Mouse (Mus musculus) T-helper 17 cell (primary cell): ENCODE measurements around the gene Galntl5.
"Not testable (repeated sequence)": the region's sequence is repeated elsewhere in the genome, so short reads cannot be mapped to it uniquely, and the experiment has no call there.

Source experiments
- in situ Hi-C, 2 experiments: fragments of 300-600 bp; cut with MboI, MseI; formaldehyde crosslinking; loops; 1 replicate in 1 of 2; 2 replicates in 1 of 2; pipeline ENCODE4 v1.15.1; 2025; ENCODE audit warnings: high pct_unique_total_duplicates in 2 of 2

The Galntl5 gene

GRCm38 (mm10) chr5:25181004-25181531 lies at the start of gene Galntl5:
Gene Galntl5 (plus strand): TSS chr5:25181460.
- in situ Hi-C loops = loop anchor here in 1 of 2 experiments (10.0 kb wide), 2 partner anchors 564 to 654 kb away; no protein-coding TSS in a partner anchor

GRCm38 (mm10) chr5:25146705-25147104 lies 34.6 kb upstream of the Galntl5 start:
- in situ Hi-C loops = no loop called here

GRCm38 (mm10) chr5:25149331-25149965 lies 31.8 kb upstream of the Galntl5 start:
- in situ Hi-C loops = no loop called here

GRCm38 (mm10) chr5:25153491-25153890 lies 27.8 kb upstream of the Galntl5 start:
- in situ Hi-C loops = no loop called here

GRCm38 (mm10) chr5:25153996-25154395 lies 27.3 kb upstream of the Galntl5 start:
- in situ Hi-C loops = no loop called here

GRCm38 (mm10) chr5:25154823-25155222 lies 26.4 kb upstream of the Galntl5 start:
- in situ Hi-C loops = no loop called here

- in situ Hi-C loops = no loop called here
Observed at GRCm38 (mm10) chr5:25155351-25155750, 25.9 kb upstream of the Galntl5 start.

- in situ Hi-C loops = no loop called here
Observed at GRCm38 (mm10) chr5:25157136-25157535, 24.1 kb upstream of the Galntl5 start.

GRCm38 (mm10) chr5:25160515-25160914 lies 20.7 kb upstream of the Galntl5 start:
- in situ Hi-C loops = no loop called here

- in situ Hi-C loops = no loop called here
Observed at GRCm38 (mm10) chr5:25162981-25163380, 18.3 kb upstream of the Galntl5 start.

GRCm38 (mm10) chr5:25163938-25164337 lies 17.3 kb upstream of the Galntl5 start:
- in situ Hi-C loops = no loop called here

- in situ Hi-C loops = no loop called here
Observed at GRCm38 (mm10) chr5:25164341-25164740, 16.9 kb upstream of the Galntl5 start.

- in situ Hi-C loops = no loop called here
Observed at GRCm38 (mm10) chr5:25165102-25165788, 16.0 kb upstream of the Galntl5 start.

GRCm38 (mm10) chr5:25165789-25166135 lies 15.5 kb upstream of the Galntl5 start:
- in situ Hi-C loops = no loop called here

GRCm38 (mm10) chr5:25166665-25167064 lies 14.6 kb upstream of the Galntl5 start:
- in situ Hi-C loops = no loop called here

- in situ Hi-C loops = not testable (repeated sequence)
Observed at GRCm38 (mm10) chr5:25177937-25178336, 3.3 kb upstream of the Galntl5 start.

GRCm38 (mm10) chr5:25178543-25178942 lies 2.7 kb upstream of the Galntl5 start:
- in situ Hi-C loops = not testable (repeated sequence)

GRCm38 (mm10) chr5:25179284-25179683 lies 2.0 kb upstream of the Galntl5 start:
- in situ Hi-C loops = no loop called here

GRCm38 (mm10) chr5:25179936-25180488 lies 1.2 kb upstream of the Galntl5 start:
- in situ Hi-C loops = loop anchor here in 1 of 2 experiments (10.0 kb wide), 2 partner anchors 565 to 655 kb away; no protein-coding TSS in a partner anchor

- in situ Hi-C loops = loop anchor here in 1 of 2 experiments (10.0 kb wide), 2 partner anchors 561 to 651 kb away; no protein-coding TSS in a partner anchor
Observed at GRCm38 (mm10) chr5:25183595-25183994, 2.3 kb downstream of the Galntl5 start.

- in situ Hi-C loops = loop anchor here in 1 of 2 experiments (10.0 kb wide), 2 partner anchors 560 to 650 kb away; no protein-coding TSS in a partner anchor
Observed at GRCm38 (mm10) chr5:25184594-25184993, 3.3 kb downstream of the Galntl5 start.

GRCm38 (mm10) chr5:25187727-25188126 lies 6.5 kb downstream of the Galntl5 start:
- in situ Hi-C loops = loop anchor here in 1 of 2 experiments (10.0 kb wide), 2 partner anchors 557 to 647 kb away; no protein-coding TSS in a partner anchor
